Mouse (Mus musculus) heart, adult 2 months (tissue): ENCODE measurements around the gene Vezt.

Experiments used
- CTCF ChIP-seq: fragments of 200-600 bp; IDR thresholded peaks from 2 replicates; pipeline ENCODE4 v1.8.1; 2022; ENCODE audit warnings: antibody characterized with exemption, mild to moderate bottlenecking, moderate library complexity
- EP300 ChIP-seq: fragments of 200-500 bp; IDR thresholded peaks from 2 replicates; pipeline ENCODE4 v1.6.1; 2011; ENCODE audit warnings: low read depth, low read length, control low read depth; ENCODE audit not compliant: insufficient read depth
- POLR2A ChIP-seq: fragments of 200-500 bp; IDR thresholded peaks from 2 replicates; pipeline ENCODE4 v1.6.1; 2011; ENCODE audit warnings: mild to moderate bottlenecking, low read depth, low read length, control low read depth; ENCODE audit not compliant: insufficient read depth

GRCm38 (mm10) chr10:93908540-93908939, 127.1 kb downstream of the Vezt start:
- TF ChIP-seq CTCF (no peak), EP300 (no peak), POLR2A (no peak)
